Mouse (Mus musculus) midbrain, embryonic 13.5 days (tissue): ENCODE data around the gene Supt5. TPM values are rescaled to one million over a fixed set of nuclear protein-coding genes. Genes with fewer than 3 reads are reported as not detected.

Experiments
- ATAC-seq: fragments of 200-750 bp; cut with Nextera tagmentation; 2 replicates; pipeline ENCODE4 v1.8.0; 2017; ENCODE audit warnings: mild to moderate bottlenecking, moderate TSS enrichment, moderate library complexity
- H3K27ac ChIP-seq: fragments of 300-500 bp; sonication (generic); 2 replicates; pipeline ENCODE4 v1.5.1; 2015; ENCODE audit warnings: inconsistent platforms, mild to moderate bottlenecking, moderate library complexity
- H3K27me3 ChIP-seq: fragments of 300-500 bp; sonication (generic); 2 replicates; pipeline ENCODE4 v1.6.1; 2015; ENCODE audit warnings: mild to moderate bottlenecking, inconsistent platforms
- H3K36me3 ChIP-seq: fragments of 300-500 bp; sonication (generic); 2 replicates; pipeline ENCODE4 v1.6.1; 2015; ENCODE audit warnings: mild to moderate bottlenecking, inconsistent platforms
- H3K4me1 ChIP-seq: fragments of 300-500 bp; sonication (generic); replicated peaks from 2 replicates; pipeline ENCODE4 v1.6.1; 2015; ENCODE audit warnings: inconsistent platforms
- H3K4me2 ChIP-seq: fragments of 300-500 bp; sonication (generic); replicated peaks from 2 replicates; pipeline ENCODE4 v1.6.1; 2015; ENCODE audit warnings: moderate library complexity, mild to moderate bottlenecking, inconsistent platforms
- H3K4me3 ChIP-seq: fragments of 300-500 bp; sonication (generic); replicated peaks from 2 replicates; pipeline ENCODE4 v1.5.1; 2015; ENCODE audit warnings: mild to moderate bottlenecking, inconsistent platforms
- H3K9ac ChIP-seq: fragments of 300-500 bp; sonication (generic); replicated peaks from 2 replicates; pipeline ENCODE4 v1.6.1; 2015; ENCODE audit warnings: mild to moderate bottlenecking, inconsistent platforms
- H3K9me3 ChIP-seq: fragments of 300-500 bp; sonication (generic); 2 replicates; pipeline ENCODE4 v1.6.1; 2016; ENCODE audit warnings: mild to moderate bottlenecking, inconsistent platforms
- WGBS: fragments of 180-500 bp; shearing (Covaris S2); methylation state at CpG from one replicate; pipeline ENCODE4 v1.1.7; 2015; 5-methylcytosine and 5-hydroxymethylcytosine counted together
- polyA plus RNA-seq: library from polyadenylated mRNA; unstranded; fragments of >200 nt; fragmentation: Nextera tagmentation; extraction: Ambion mirVana; gene quantifications from 2 replicates; pipeline ENCODE4 v1.2.1, GENCODE M21; 2015

The Supt5 gene
- polyA plus RNA-seq, 1 experiment from 2014 or later, result 98.8 TPM

GRCm38 (mm10) chr7:28373131-28373581 is 34.6 kb upstream of the Supt5 start:
- Histone ChIP-seq H3K9ac (no peak overlapping the region), H3K4me3 (peak overlapping the region; percentile 82), H3K27ac (peak overlapping the region; percentile 88), H3K4me1 (peaks cover 45% of the 10 kb centered on the region), H3K27me3 (peaks cover 11% of the 10 kb centered on the region), H3K4me2 (peak overlapping the region; percentile 95), H3K9me3 (no peaks in the 10 kb centered on the region), H3K36me3 (peaks cover 5% of the 10 kb centered on the region)
- WGBS, result under 1% methylated on average over 9 of the region's 9 CpGs
- peak; percentile 4 for ATAC-seq

- Histone ChIP-seq H3K4me2 (peak within 1 kb of the TSS; percentile 95), H3K9me3 (no peaks in the 10 kb centered on the region), H3K4me3 (peak within 1 kb of the TSS; percentile 82), H3K27ac (peak within 1 kb of the TSS; percentile 88), H3K36me3 (peaks cover 12% of the 10 kb centered on the region), H3K4me1 (peaks cover 39% of the 10 kb centered on the region), H3K9ac (peak within 1 kb of the TSS; percentile 82), H3K27me3 (peaks cover 4% of the 10 kb centered on the region)
- under 1% methylated on average over 66 of the region's 66 CpGs for WGBS
- ATAC-seq, result peak; percentile 84
These were observed 33.9 kb upstream of the Supt5 start, which contains the start of gene Plekhg2 for GRCm38 (mm10) chr7:28372251-28373108. Gene Plekhg2, minus strand, starts transcription at chr7:28372599.

GRCm38 (mm10) chr7:28371514-28371989 is 33.0 kb upstream of the Supt5 start:
- ATAC-seq, result 0 out of 2 replicates have a peak, but pooled peaks have one; percentile 10
- Histone ChIP-seq H3K4me3 (peak overlapping the region; percentile 82), H3K27me3 (no peaks in the 10 kb centered on the region), H3K9me3 (no peaks in the 10 kb centered on the region), H3K4me1 (peaks cover 38% of the 10 kb centered on the region), H3K36me3 (peaks cover 21% of the 10 kb centered on the region), H3K4me2 (peak overlapping the region; percentile 95), H3K27ac (peak overlapping the region; percentile 88), H3K9ac (peak overlapping the region; percentile 82)
- 0% methylated on average over 37 of the region's 43 CpGs for WGBS

- no peaks in the 10 kb centered on the region for H3K27me3 ChIP-seq
- ATAC-seq, result no peak
- H3K9me3 ChIP-seq, result no peaks in the 10 kb centered on the region
- H3K4me1 ChIP-seq, result peaks cover 33% of the 10 kb centered on the region
- 11% methylated on average over 11 of the region's 11 CpGs for WGBS
- H3K9ac ChIP-seq, result peak overlapping the region; percentile 82
- peak overlapping the region; percentile 88 for H3K27ac ChIP-seq
- peaks cover 26% of the 10 kb centered on the region for H3K36me3 ChIP-seq
- H3K4me2 ChIP-seq, result peak overlapping the region; percentile 95
- peak overlapping the region; percentile 82 for H3K4me3 ChIP-seq
These were observed 32.5 kb upstream of the Supt5 start for GRCm38 (mm10) chr7:28370977-28371513.

- ATAC-seq, result no peak
- H3K27ac ChIP-seq, result no peak overlapping the region
- H3K4me2 ChIP-seq, result peak overlapping the region; percentile 95
- peak overlapping the region; percentile 82 for H3K9ac ChIP-seq
- no peaks in the 10 kb centered on the region for H3K9me3 ChIP-seq
- peaks cover 35% of the 10 kb centered on the region for H3K36me3 ChIP-seq
- peaks cover 25% of the 10 kb centered on the region for H3K4me1 ChIP-seq
- peak overlapping the region; percentile 82 for H3K4me3 ChIP-seq
- H3K27me3 ChIP-seq, result no peaks in the 10 kb centered on the region
- 95% methylated on average over 14 of the region's 14 CpGs for WGBS
These were observed 31.5 kb upstream of the Supt5 start for GRCm38 (mm10) chr7:28370051-28370450.

- H3K36me3 ChIP-seq, result peaks cover 51% of the 10 kb centered on the region
- no peak overlapping the region for H3K4me2 ChIP-seq
- H3K27me3 ChIP-seq, result no peaks in the 10 kb centered on the region
- no peak overlapping the region for H3K9ac ChIP-seq
- 91% methylated on average over 16 of the region's 16 CpGs for WGBS
- H3K4me3 ChIP-seq, result no peak overlapping the region
- no peak overlapping the region for H3K27ac ChIP-seq
- no peak for ATAC-seq
- no peaks in the 10 kb centered on the region for H3K9me3 ChIP-seq
- peaks cover 23% of the 10 kb centered on the region for H3K4me1 ChIP-seq
These were observed 29.9 kb upstream of the Supt5 start for GRCm38 (mm10) chr7:28368276-28368920.

- Histone ChIP-seq H3K4me3 (no peak overlapping the region), H3K27me3 (no peaks in the 10 kb centered on the region), H3K4me2 (no peak overlapping the region), H3K27ac (no peak overlapping the region), H3K9ac (0 out of 2 replicates have a peak overlapping the region, but pooled peaks have one; percentile 1), H3K36me3 (peaks cover 54% of the 10 kb centered on the region), H3K4me1 (peaks cover 23% of the 10 kb centered on the region), H3K9me3 (no peaks in the 10 kb centered on the region)
- WGBS, result 94% methylated on average over 16 of the region's 16 CpGs
- no peak for ATAC-seq
These were observed 29.2 kb upstream of the Supt5 start for GRCm38 (mm10) chr7:28367663-28368275.

- WGBS, result 81% methylated on average over 16 of the region's 16 CpGs
- H3K9me3 ChIP-seq, result no peaks in the 10 kb centered on the region
- H3K27me3 ChIP-seq, result no peaks in the 10 kb centered on the region
- H3K4me1 ChIP-seq, result peaks cover 18% of the 10 kb centered on the region
- H3K27ac ChIP-seq, result no peak overlapping the region
- H3K36me3 ChIP-seq, result peaks cover 82% of the 10 kb centered on the region
- H3K9ac ChIP-seq, result no peak overlapping the region
- no peak overlapping the region for H3K4me2 ChIP-seq
- ATAC-seq, result no peak
- H3K4me3 ChIP-seq, result no peak overlapping the region
These were observed 24.0 kb upstream of the Supt5 start for GRCm38 (mm10) chr7:28362441-28363060.

GRCm38 (mm10) chr7:28361647-28362341 is 23.2 kb upstream of the Supt5 start:
- Histone ChIP-seq H3K4me1 (peaks cover 26% of the 10 kb centered on the region), H3K27me3 (no peaks in the 10 kb centered on the region), H3K9ac (no peak overlapping the region), H3K4me2 (no peak overlapping the region), H3K36me3 (peaks cover 75% of the 10 kb centered on the region), H3K27ac (no peak overlapping the region), H3K9me3 (no peaks in the 10 kb centered on the region), H3K4me3 (no peak overlapping the region)
- ATAC-seq, result no peak
- 96% methylated on average over 20 of the region's 20 CpGs for WGBS

- H3K4me1 ChIP-seq, result peaks cover 28% of the 10 kb centered on the region
- H3K4me2 ChIP-seq, result no peak overlapping the region
- no peak overlapping the region for H3K4me3 ChIP-seq
- H3K27me3 ChIP-seq, result no peaks in the 10 kb centered on the region
- no peak overlapping the region for H3K9ac ChIP-seq
- no peak for ATAC-seq
- no peak overlapping the region for H3K27ac ChIP-seq
- H3K36me3 ChIP-seq, result peaks cover 63% of the 10 kb centered on the region
- no peaks in the 10 kb centered on the region for H3K9me3 ChIP-seq
- WGBS, result 98% methylated on average over 6 of the region's 6 CpGs
These were observed 21.7 kb upstream of the Supt5 start for GRCm38 (mm10) chr7:28360291-28360690.

GRCm38 (mm10) chr7:28359854-28360253 is 21.3 kb upstream of the Supt5 start:
- H3K36me3 ChIP-seq, result peaks cover 63% of the 10 kb centered on the region
- no peak overlapping the region for H3K4me2 ChIP-seq
- no peak for ATAC-seq
- no peak overlapping the region for H3K9ac ChIP-seq
- no peaks in the 10 kb centered on the region for H3K9me3 ChIP-seq
- peaks cover 28% of the 10 kb centered on the region for H3K4me1 ChIP-seq
- no peak overlapping the region for H3K4me3 ChIP-seq
- no peaks in the 10 kb centered on the region for H3K27me3 ChIP-seq
- whole genome bisulfite sequencing, result 94% methylated on average over 10 of the region's 10 CpGs
- H3K27ac ChIP-seq, result no peak overlapping the region; the same call in 1 of the 2 replicates
